ENCODE assay signal across 8 mouse cellular contexts in the genomic region with DNA sequence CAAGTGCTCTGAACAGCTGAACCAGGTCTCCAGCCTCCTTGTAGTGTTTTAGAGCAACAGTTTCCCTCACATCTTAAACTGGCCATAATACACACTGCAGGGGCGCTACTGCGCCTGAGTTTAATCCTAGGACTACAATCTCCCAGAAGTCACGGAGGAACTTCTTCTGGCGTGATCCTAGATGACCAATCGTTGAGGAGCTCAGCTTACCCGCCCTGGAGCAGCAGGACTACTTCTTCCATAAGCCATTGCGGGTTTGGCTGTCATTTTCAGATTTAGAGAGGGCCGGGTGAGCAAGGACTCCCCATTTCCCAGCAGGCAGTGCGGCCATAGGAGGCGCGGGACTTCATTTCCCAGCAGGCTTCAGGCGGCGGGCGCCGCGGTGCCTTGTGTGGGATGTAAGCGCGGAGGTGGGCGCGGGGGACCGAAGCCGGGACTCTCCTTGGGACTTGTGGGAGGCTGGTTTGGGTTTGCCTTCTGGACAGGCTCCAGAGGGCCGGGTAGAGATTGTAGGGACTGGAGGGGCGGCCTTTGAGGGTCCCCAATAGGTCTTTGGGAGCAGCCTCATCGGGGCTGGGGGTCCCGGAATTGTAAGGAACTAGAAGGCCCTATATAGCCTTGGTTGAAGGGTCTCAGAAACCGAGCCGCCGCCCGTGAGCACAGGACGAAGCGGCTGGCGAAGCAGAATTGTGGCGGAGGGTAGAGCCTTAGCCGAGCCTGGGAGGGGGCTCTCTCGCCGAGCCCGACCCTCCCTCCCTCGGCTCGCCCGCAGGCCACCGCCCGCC. TPM values are rescaled to one million over a fixed set of nuclear protein-coding genes. Genes with fewer than 3 reads are reported as not detected.
A peak's percentile ranks its signal among the peaks of the same experiment; 100 is the strongest.
DNase-seq lines count a peak whose midpoint lies in the region; ATAC-seq and TF ChIP-seq lines count a peak whose summit lies in the region.

Gene Men1 (plus strand): TSS at position 307 of the 785 bp plus-strand sequence.

- peak within 1 kb of the TSS; percentile 70 for H3K27ac ChIP-seq in forebrain, embryonic 16.5 days (ENCODE audit: low read length)
- peak within 1 kb of the TSS; percentile 94 for H3K27ac ChIP-seq in layer of hippocampus, adult 2 months
- peak within 1 kb of the TSS; percentile 85 for H3K27ac ChIP-seq in lung, embryonic 14.5 days (ENCODE audit: low read depth)
- peak within 1 kb of the TSS; percentile 49 for H3K27ac ChIP-seq in olfactory bulb, adult 2 months (ENCODE audit: insufficient read depth, low read depth, low read length)
- H3K27ac ChIP-seq in thymus, adult 2 months (ENCODE audit: control insufficient read depth, insufficient read depth, low read length) = peak within 1 kb of the TSS; percentile 75

- under 1% methylated on average over 43 of the region's 43 CpGs for WGBS in forebrain, embryonic 16.5 days
- WGBS in lung, embryonic 14.5 days = under 1% methylated on average over 43 of the region's 43 CpGs
- under 1% methylated on average over 43 of the region's 43 CpGs for WGBS in olfactory bulb, adult 2 months
- under 1% methylated on average over 43 of the region's 43 CpGs for WGBS in thymus, adult 2 months

- DNase-seq in G1E (ENCODE audit: low spot score) = peak; percentile 96
- peak; percentile 94 to 97 for DNase-seq in cerebellum, adult 18-20 months
- DNase-seq in heart, postnatal 36 days = peak; percentile 87 to 89
- peak; percentile 94 to 98 for DNase-seq in layer of hippocampus, adult 2 months (ENCODE audit: low spot score in 2 of 2)
- DNase-seq in lung, embryonic 14.5 days = peak; percentile 98
- peak; percentile 92 for DNase-seq in thymus, adult 2 months

- ATAC-seq in G1E (ENCODE audit: extremely low read depth, insufficient number of reproducible peaks, low FRiP score, poor library complexity, severe bottlenecking) = peak; percentile 92
- peak; percentile 97 for ATAC-seq in forebrain, embryonic 16.5 days
- ATAC-seq in lung, embryonic 14.5 days (ENCODE audit: insufficient read depth) = peak; percentile 94

- peak; percentile 36; the same call in 1 of the 2 replicates for TF ChIP-seq POLR2A in olfactory bulb, adult 2 months (IDR thresholded peaks at IDR 0.05; ENCODE audit: insufficient read depth, low read depth, low read length)
- TF ChIP-seq POLR2A in thymus, adult 2 months (IDR thresholded peaks at IDR 0.05; ENCODE audit: control insufficient read depth, extremely low read depth, insufficient read depth, low read length, poor library complexity) = peak; percentile 45; the same call in 1 of the 2 replicates

- H3K27me3 ChIP-seq in G1E (ENCODE audit: insufficient read depth, low read length) = peaks cover 3% of the 10 kb centered on the region; the same call in 1 of the 2 replicates
- H3K27me3 ChIP-seq in forebrain, embryonic 16.5 days (replicated peaks; ENCODE audit: control insufficient read depth, insufficient read depth, low read length) = no peaks in the 10 kb centered on the region
- H3K27me3 ChIP-seq in lung, embryonic 14.5 days (ENCODE audit: insufficient read depth, low read length) = no peaks in the 10 kb centered on the region
- no peaks in the 10 kb centered on the region for H3K27me3 ChIP-seq in thymus, adult 2 months (ENCODE audit: control insufficient read depth, insufficient read depth, low read length)

- H3K9me3 ChIP-seq in G1E (replicated peaks) = no peaks in the 10 kb centered on the region
- H3K9me3 ChIP-seq in forebrain, embryonic 16.5 days (ENCODE audit: control insufficient read depth, low read length) = no peaks in the 10 kb centered on the region
- no peaks in the 10 kb centered on the region for H3K9me3 ChIP-seq in lung, embryonic 14.5 days (ENCODE audit: low read depth, low read length)

- H3K36me3 ChIP-seq in G1E (replicated peaks) = peaks cover 38% of the 10 kb centered on the region
- peaks cover 16% of the 10 kb centered on the region for H3K36me3 ChIP-seq in forebrain, embryonic 16.5 days (ENCODE audit: control insufficient read depth, insufficient read depth)
- H3K36me3 ChIP-seq in lung, embryonic 14.5 days (ENCODE audit: insufficient read depth) = peaks cover 35% of the 10 kb centered on the region
- no peaks in the 10 kb centered on the region for H3K36me3 ChIP-seq in thymus, adult 2 months (ENCODE audit: control insufficient read depth, insufficient read depth, low read length)

- H3K9ac ChIP-seq in forebrain, embryonic 16.5 days (replicated peaks; ENCODE audit: low read depth, low read length) = peak within 1 kb of the TSS; percentile 83
- peak within 1 kb of the TSS; percentile 68 for H3K9ac ChIP-seq in lung, embryonic 14.5 days

- H3K4me3 ChIP-seq in G1E (ENCODE audit: low read depth, low read length) = peak within 1 kb of the TSS; percentile 85
- peak within 1 kb of the TSS; percentile 75 for H3K4me3 ChIP-seq in forebrain, embryonic 16.5 days (replicated peaks; ENCODE audit: low read length)
- H3K4me3 ChIP-seq in layer of hippocampus, adult 2 months = peak within 1 kb of the TSS; percentile 98
- peak within 1 kb of the TSS; percentile 78 for H3K4me3 ChIP-seq in lung, embryonic 14.5 days (ENCODE audit: low read depth, low read length)
- peak within 1 kb of the TSS; percentile 78 for H3K4me3 ChIP-seq in olfactory bulb, adult 2 months (ENCODE audit: insufficient read depth, low read depth, low read length)
- peak within 1 kb of the TSS; percentile 65 for H3K4me3 ChIP-seq in thymus, adult 2 months (ENCODE audit: control insufficient read depth, insufficient read depth, low read length)

- H3K4me2 ChIP-seq in forebrain, embryonic 16.5 days (ENCODE audit: low read length) = peak within 1 kb of the TSS; percentile 71
- peak within 1 kb of the TSS; percentile 90 for H3K4me2 ChIP-seq in lung, embryonic 14.5 days

- intact Hi-C loops in heart, postnatal 36 days (cut with DNase I) = loop anchor here (5.0 kb wide), 3 partner anchors 193 to 368 kb away; partner anchors contain the start of genes Arl2, Batf2 and Vps51

- H3K4me1 ChIP-seq in G1E (ENCODE audit: insufficient read depth, low read depth, low read length) = peaks cover 65% of the 10 kb centered on the region
- H3K4me1 ChIP-seq in forebrain, embryonic 16.5 days (replicated peaks; ENCODE audit: control insufficient read depth, insufficient read depth, low read length) = peaks cover 23% of the 10 kb centered on the region
- H3K4me1 ChIP-seq in lung, embryonic 14.5 days (ENCODE audit: insufficient read depth) = peaks cover 9% of the 10 kb centered on the region
- peaks cover 26% of the 10 kb centered on the region for H3K4me1 ChIP-seq in olfactory bulb, adult 2 months (ENCODE audit: control insufficient read depth, insufficient read depth, low read length)
- peaks cover 42% of the 10 kb centered on the region for H3K4me1 ChIP-seq in thymus, adult 2 months (replicated peaks; ENCODE audit: control insufficient read depth, insufficient read depth, low read length)

- TF ChIP-seq CTCF in G1E (IDR thresholded peaks at IDR 0.05; ENCODE audit: low read depth, low read length) = no peak
- peak; percentile 72 for TF ChIP-seq CTCF in layer of hippocampus, adult 2 months (conservative IDR thresholded peaks at IDR 0.05)
- TF ChIP-seq CTCF in lung, embryonic 14.5 days (IDR thresholded peaks at IDR 0.05; ENCODE audit: low read depth) = peak; percentile 56
- TF ChIP-seq CTCF in olfactory bulb, adult 2 months (IDR thresholded peaks at IDR 0.05; ENCODE audit: insufficient read depth, low read depth, low read length) = no peak
- peak; percentile 52; the same call in 1 of the 2 replicates for TF ChIP-seq CTCF in thymus, adult 2 months (IDR thresholded peaks at IDR 0.05; ENCODE audit: borderline replicate concordance, control insufficient read depth, extremely low read depth, insufficient read depth, low read length, poor library complexity)

RNA-seq across cellular contexts. Expression of gene Men1, which starts in this region (rescaled TPM):
- total RNA-seq in G1E (2014; fragmentation: Nextera tagmentation) (51.0 and 53.9 TPM in 2 replicates), G1E (2017) (28.8 and 30.9 TPM in 2 replicates)
- polyA plus RNA-seq in G1E (2012) = 146 and 213 TPM in 2 replicates
- polyA plus RNA-seq in forebrain, embryonic 16.5 days (2015; fragmentation: Nextera tagmentation; extraction: Ambion mirVana) = 96.1 and 96.5 TPM in 2 replicates
- total RNA-seq in heart, postnatal 36 days (2021) = 10 to 100 TPM; 12.1 to 14.2 TPM
- total RNA-seq in layer of hippocampus, adult 2 months (2021) = 10 to 100 TPM; 63.3 to 72.1 TPM
- polyA plus RNA-seq in lung, embryonic 14.5 days (2014; fragmentation: Nextera tagmentation; extraction: Ambion mirVana) = 60.3 and 68.6 TPM in 2 replicates
- not detected in 2 replicates for polyA plus RNA-seq in olfactory bulb, adult 2 months (2012; ENCODE audit: insufficient read depth, insufficient read length, low replicate concordance, missing spikeins)
- 141 and 143 TPM in 2 replicates for polyA plus RNA-seq in thymus, adult 2 months (2012; rRNA removed)

Comparison
In these comparisons a context has a peak if more than half of its experiments do, and no peak if none do; other contexts are left out.
1. Peak in every context shown above with its lines: DNase-seq, ATAC-seq, H3K4me3 ChIP-seq and H3K27ac ChIP-seq.
2. CTCF ChIP-seq: peak in layer of hippocampus, adult 2 months (single experiment), lung, embryonic 14.5 days (single experiment) and thymus, adult 2 months (single experiment); none in G1E (single experiment) and olfactory bulb, adult 2 months (single experiment).